Mouse (Mus musculus): ENCODE data around the gene Gstt4. TPM values are rescaled to one million over a fixed set of nuclear protein-coding genes. Genes with fewer than 3 reads are reported as not detected.

Gene Gstt4
- polyA plus RNA-seq, 1 experiment from 2014 or later, result not detected

- Histone ChIP-seq H3K4me2 (ENCODE audit: low read depth, low read length) (no peak overlapping the region), H3K9me3 (replicated peaks; ENCODE audit: control insufficient read depth, low read length) (no peaks in the 10 kb centered on the region), H3K27ac (ENCODE audit: low read length) (no peak overlapping the region), H3K27me3 (ENCODE audit: control insufficient read depth, insufficient read depth, low read depth, low read length) (no peaks in the 10 kb centered on the region), H3K4me1 (ENCODE audit: control insufficient read depth, low read depth, low read length) (no peaks in the 10 kb centered on the region), H3K36me3 (ENCODE audit: control insufficient read depth, insufficient read depth) (no peaks in the 10 kb centered on the region), H3K9ac (ENCODE audit: low read depth, low read length) (no peak overlapping the region), H3K4me3 (ENCODE audit: low read depth, low read length) (no peak overlapping the region)
- ATAC-seq (ENCODE audit: low read depth), result no peak
- WGBS (ENCODE audit: insufficient replicate concordance), result 36% methylated on average over 2 of the region's 2 CpGs
Measured at GRCm38 (mm10) chr10:75804217-75804616, 18.1 kb downstream of the Gstt4 start.

- Histone ChIP-seq H3K9ac (ENCODE audit: low read depth, low read length) (peak within 1 kb of the TSS; percentile 61), H3K4me1 (ENCODE audit: control insufficient read depth, low read depth, low read length) (peaks cover 14% of the 10 kb centered on the region), H3K27ac (ENCODE audit: low read length) (peak within 1 kb of the TSS; percentile 71), H3K36me3 (ENCODE audit: control insufficient read depth, insufficient read depth) (no peaks in the 10 kb centered on the region), H3K4me2 (ENCODE audit: low read depth, low read length) (peak within 1 kb of the TSS; percentile 85), H3K27me3 (ENCODE audit: control insufficient read depth, insufficient read depth, low read depth, low read length) (no peaks in the 10 kb centered on the region), H3K4me3 (ENCODE audit: low read depth, low read length) (peak within 1 kb of the TSS; percentile 65), H3K9me3 (replicated peaks; ENCODE audit: control insufficient read depth, low read length) (no peaks in the 10 kb centered on the region)
- peak; percentile 63 for ATAC-seq (ENCODE audit: low read depth)
- 2% methylated on average over 18 of the region's 18 CpGs for WGBS (ENCODE audit: insufficient replicate concordance)
Measured at GRCm38 (mm10) chr10:75798176-75798696, 24.1 kb downstream of the Gstt4 start, which contains the start of gene Gstt1. TSS of gene Gstt1 (minus strand) at chr10:75798584.

DNA sequence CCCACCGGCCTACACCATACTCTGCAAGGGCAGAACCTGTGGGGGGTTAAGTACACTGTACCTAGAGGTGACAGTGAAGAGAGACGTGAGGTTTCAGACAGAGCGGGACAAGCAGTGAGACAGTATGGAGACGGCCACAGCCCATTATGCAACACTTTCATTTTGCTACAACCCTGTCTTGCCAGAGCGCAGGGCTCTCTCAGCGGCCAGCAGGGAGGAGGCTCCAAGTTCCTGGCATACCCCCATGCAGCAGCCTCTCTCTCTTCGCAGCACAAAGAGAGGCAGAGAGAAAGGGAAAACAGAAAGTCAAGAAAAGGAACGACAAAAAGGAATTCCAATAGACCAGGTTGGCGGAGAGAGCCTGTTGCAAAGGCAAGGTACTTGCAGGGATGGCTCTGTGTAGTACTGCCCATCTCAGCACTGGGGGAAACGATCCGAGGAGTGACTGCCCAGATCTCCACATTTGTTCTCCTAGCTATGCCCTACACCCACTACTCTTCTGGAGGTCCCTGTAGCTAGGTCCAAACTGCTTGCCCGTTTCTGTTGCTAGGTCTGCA is 24.6 kb downstream of the Gstt4 start:
- peaks cover 14% of the 10 kb centered on the region for H3K4me1 ChIP-seq (ENCODE audit: control insufficient read depth, low read depth, low read length)
- no peaks in the 10 kb centered on the region for H3K9me3 ChIP-seq (replicated peaks; ENCODE audit: control insufficient read depth, low read length)
- peak overlapping the region; percentile 71 for H3K27ac ChIP-seq (ENCODE audit: low read length)
- whole genome bisulfite sequencing (ENCODE audit: insufficient replicate concordance), result 2% methylated on average over 12 of the region's 12 CpGs
- peak overlapping the region; percentile 65 for H3K4me3 ChIP-seq (ENCODE audit: low read depth, low read length)
- peak overlapping the region; percentile 61 for H3K9ac ChIP-seq (ENCODE audit: low read depth, low read length)
- peak; percentile 83 for ATAC-seq (ENCODE audit: low read depth)
- no peaks in the 10 kb centered on the region for H3K36me3 ChIP-seq (ENCODE audit: control insufficient read depth, insufficient read depth)
- H3K4me2 ChIP-seq (ENCODE audit: low read depth, low read length), result peak overlapping the region; percentile 85
- no peaks in the 10 kb centered on the region for H3K27me3 ChIP-seq (ENCODE audit: control insufficient read depth, insufficient read depth, low read depth, low read length)

DNA sequence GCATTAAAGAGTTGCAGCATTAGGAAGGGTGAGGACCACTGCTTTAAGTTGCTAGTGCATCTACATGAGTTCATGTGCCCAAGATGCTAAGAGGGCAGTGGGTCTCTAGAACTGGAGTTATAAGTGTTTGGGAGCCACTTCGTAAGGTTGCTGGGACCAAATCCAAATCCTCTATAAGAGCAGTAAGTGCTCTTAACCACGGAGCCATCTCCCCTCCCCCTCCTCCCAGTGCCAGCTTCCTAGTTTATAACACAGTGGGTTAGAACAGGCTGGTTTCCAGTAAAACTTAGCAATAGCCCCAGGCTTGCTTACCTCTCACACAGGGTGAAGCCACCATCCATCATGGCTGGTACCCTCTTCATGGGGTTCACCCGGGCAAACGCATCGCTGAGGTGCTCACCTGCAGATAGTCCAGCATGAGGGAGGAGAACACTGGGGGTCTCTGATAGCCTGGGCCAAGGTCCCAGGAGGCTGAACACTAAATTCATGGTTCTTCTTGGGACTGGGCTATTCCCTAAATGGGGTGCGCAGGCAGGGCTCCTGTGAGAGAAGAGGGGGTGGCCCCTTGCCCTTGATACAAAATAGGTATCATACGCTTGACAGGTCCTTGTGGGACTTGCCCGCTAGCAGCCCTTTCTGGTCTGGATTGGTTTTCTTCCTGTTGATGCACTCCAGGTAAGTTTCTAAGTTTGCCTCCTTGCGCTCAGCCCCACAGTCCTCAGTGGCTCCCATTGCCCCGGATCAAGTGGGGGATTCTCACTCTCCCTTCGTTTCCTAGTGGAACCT is 25.4 kb downstream of the Gstt4 start:
- H3K4me2 ChIP-seq (ENCODE audit: low read depth, low read length), result peak overlapping the region; percentile 85
- H3K4me1 ChIP-seq (ENCODE audit: control insufficient read depth, low read depth, low read length), result peaks cover 14% of the 10 kb centered on the region
- 39% methylated on average over 11 of the region's 11 CpGs for WGBS (ENCODE audit: insufficient replicate concordance)
- ATAC-seq (ENCODE audit: low read depth), result no peak
- H3K27me3 ChIP-seq (ENCODE audit: control insufficient read depth, insufficient read depth, low read depth, low read length), result no peaks in the 10 kb centered on the region
- peak overlapping the region; percentile 65 for H3K4me3 ChIP-seq (ENCODE audit: low read depth, low read length)
- H3K36me3 ChIP-seq (ENCODE audit: control insufficient read depth, insufficient read depth), result no peaks in the 10 kb centered on the region
- peak overlapping the region; percentile 61; the same call in 1 of the 2 replicates for H3K9ac ChIP-seq (ENCODE audit: low read depth, low read length)
- no peaks in the 10 kb centered on the region for H3K9me3 ChIP-seq (replicated peaks; ENCODE audit: control insufficient read depth, low read length)
- H3K27ac ChIP-seq (ENCODE audit: low read length), result peak overlapping the region; percentile 35

- 30% methylated on average over 3 of the region's 3 CpGs for WGBS (ENCODE audit: insufficient replicate concordance)
- peak overlapping the region; percentile 38 for H3K4me2 ChIP-seq (ENCODE audit: low read depth, low read length)
- peak overlapping the region; percentile 28; the same call in 1 of the 2 replicates for H3K4me3 ChIP-seq (ENCODE audit: low read depth, low read length)
- no peaks in the 10 kb centered on the region for H3K9me3 ChIP-seq (replicated peaks; ENCODE audit: control insufficient read depth, low read length)
- peak overlapping the region; percentile 63 for H3K27ac ChIP-seq (ENCODE audit: low read length)
- H3K4me1 ChIP-seq (ENCODE audit: control insufficient read depth, low read depth, low read length), result peaks cover 14% of the 10 kb centered on the region
- no peak for ATAC-seq (ENCODE audit: low read depth)
- no peaks in the 10 kb centered on the region for H3K36me3 ChIP-seq (ENCODE audit: control insufficient read depth, insufficient read depth)
- H3K27me3 ChIP-seq (ENCODE audit: control insufficient read depth, insufficient read depth, low read depth, low read length), result no peaks in the 10 kb centered on the region
- H3K9ac ChIP-seq (ENCODE audit: low read depth, low read length), result peak overlapping the region; percentile 15; the same call in 1 of the 2 replicates
Measured at GRCm38 (mm10) chr10:75794880-75795279, 27.5 kb downstream of the Gstt4 start.

DNA sequence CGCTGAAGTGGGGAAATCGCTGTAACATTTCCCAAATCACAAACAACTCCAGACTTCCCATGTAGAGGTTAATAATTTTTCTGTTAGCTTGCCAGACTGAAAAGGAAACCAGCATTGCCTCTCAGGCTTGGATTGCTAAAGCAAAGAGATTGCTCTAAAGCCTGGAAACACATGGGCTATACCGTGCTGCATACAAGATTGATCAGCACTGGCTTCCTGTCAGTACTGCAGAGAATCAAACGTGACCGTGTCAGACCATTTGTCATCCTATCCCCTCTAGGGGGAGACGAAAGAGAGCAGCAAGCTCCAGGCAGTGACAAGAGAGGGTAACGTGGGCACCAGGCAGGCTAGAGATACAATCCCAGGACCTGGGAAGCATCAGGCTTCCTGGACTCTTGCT is 31.6 kb downstream of the Gstt4 start:
- no peak overlapping the region for H3K4me3 ChIP-seq (ENCODE audit: low read depth, low read length)
- no peak for ATAC-seq (ENCODE audit: low read depth)
- peaks cover 2% of the 10 kb centered on the region for H3K4me1 ChIP-seq (ENCODE audit: control insufficient read depth, low read depth, low read length)
- peak overlapping the region; percentile 77 for H3K27ac ChIP-seq (ENCODE audit: low read length)
- H3K27me3 ChIP-seq (ENCODE audit: control insufficient read depth, insufficient read depth, low read depth, low read length), result no peaks in the 10 kb centered on the region
- H3K36me3 ChIP-seq (ENCODE audit: control insufficient read depth, insufficient read depth), result no peaks in the 10 kb centered on the region
- H3K4me2 ChIP-seq (ENCODE audit: low read depth, low read length), result no peak overlapping the region
- WGBS (ENCODE audit: insufficient replicate concordance), result 12% methylated on average over 7 of the region's 7 CpGs
- H3K9ac ChIP-seq (ENCODE audit: low read depth, low read length), result no peak overlapping the region
- no peaks in the 10 kb centered on the region for H3K9me3 ChIP-seq (replicated peaks; ENCODE audit: control insufficient read depth, low read length)

DNA sequence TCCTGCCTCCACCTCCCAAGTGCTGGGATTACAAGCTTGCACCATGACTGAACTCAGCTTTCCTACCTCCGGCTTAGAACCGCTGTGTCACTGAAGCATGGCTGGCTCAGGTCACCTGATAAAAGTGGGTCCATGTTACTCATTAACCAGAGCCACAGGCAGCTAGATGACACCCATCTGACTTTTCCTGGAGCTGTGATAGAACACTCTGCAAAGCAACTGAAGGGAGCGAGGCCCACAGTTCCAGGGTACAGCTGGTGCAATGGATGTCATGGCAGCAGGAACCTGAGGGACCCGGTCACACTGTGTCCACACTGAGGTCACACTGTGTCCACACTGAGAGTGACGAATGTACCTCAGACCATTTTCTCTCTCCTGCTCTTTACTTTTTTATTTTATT is 32.5 kb downstream of the Gstt4 start:
- no peak overlapping the region for H3K9ac ChIP-seq (ENCODE audit: low read depth, low read length)
- no peaks in the 10 kb centered on the region for H3K36me3 ChIP-seq (ENCODE audit: control insufficient read depth, insufficient read depth)
- no peak overlapping the region for H3K4me3 ChIP-seq (ENCODE audit: low read depth, low read length)
- no peaks in the 10 kb centered on the region for H3K9me3 ChIP-seq (replicated peaks; ENCODE audit: control insufficient read depth, low read length)
- H3K4me2 ChIP-seq (ENCODE audit: low read depth, low read length), result no peak overlapping the region
- H3K27me3 ChIP-seq (ENCODE audit: control insufficient read depth, insufficient read depth, low read depth, low read length), result no peaks in the 10 kb centered on the region
- WGBS (ENCODE audit: insufficient replicate concordance), result 63% methylated on average over 5 of the region's 5 CpGs
- H3K27ac ChIP-seq (ENCODE audit: low read length), result peak overlapping the region; percentile 77
- ATAC-seq (ENCODE audit: low read depth), result peak; percentile 95
- H3K4me1 ChIP-seq (ENCODE audit: control insufficient read depth, low read depth, low read length), result peaks cover 2% of the 10 kb centered on the region

- H3K27me3 ChIP-seq (ENCODE audit: control insufficient read depth, insufficient read depth, low read depth, low read length), result no peaks in the 10 kb centered on the region
- H3K4me1 ChIP-seq (ENCODE audit: control insufficient read depth, low read depth, low read length), result no peaks in the 10 kb centered on the region; the same call in none of the 2 replicates
- ATAC-seq (ENCODE audit: low read depth), result peak; percentile 49; the same call in 1 of the 2 replicates
- H3K36me3 ChIP-seq (ENCODE audit: control insufficient read depth, insufficient read depth), result no peaks in the 10 kb centered on the region
- no peaks in the 10 kb centered on the region for H3K9me3 ChIP-seq (replicated peaks; ENCODE audit: control insufficient read depth, low read length)
- no peak overlapping the region for H3K9ac ChIP-seq (ENCODE audit: low read depth, low read length)
- peak overlapping the region; percentile 77 for H3K27ac ChIP-seq (ENCODE audit: low read length)
- 50% methylated on average over 6 of the region's 6 CpGs for WGBS (ENCODE audit: insufficient replicate concordance)
- H3K4me2 ChIP-seq (ENCODE audit: low read depth, low read length), result no peak overlapping the region
- H3K4me3 ChIP-seq (ENCODE audit: low read depth, low read length), result no peak overlapping the region
Measured at GRCm38 (mm10) chr10:75789081-75789735, 33.1 kb downstream of the Gstt4 start.

Measured in liver, embryonic 16.5 days (tissue).